Mouse (Mus musculus) adipose tissue, adult 10 weeks (tissue): ENCODE data around the gene Shisa6. TPM values are rescaled to one million over a fixed set of nuclear protein-coding genes. Genes with fewer than 3 reads are reported as not detected.

ENCODE experiments used
- polyA plus RNA-seq: library from polyadenylated mRNA; stranded (reverse); fragments of 350-450 nt; fragmentation: Illumina TruSeq; extraction: RNeasy Lipid Tissue Mini Kit (QIAGEN cat#74804); gene quantifications from one replicate; pipeline ENCODE4 v1.2.3, GENCODE M21; 2014; ENCODE audit warnings: low read depth, low replicate concordance

Gene Shisa6
- polyA plus RNA-seq = 2.4 TPM

DNA sequence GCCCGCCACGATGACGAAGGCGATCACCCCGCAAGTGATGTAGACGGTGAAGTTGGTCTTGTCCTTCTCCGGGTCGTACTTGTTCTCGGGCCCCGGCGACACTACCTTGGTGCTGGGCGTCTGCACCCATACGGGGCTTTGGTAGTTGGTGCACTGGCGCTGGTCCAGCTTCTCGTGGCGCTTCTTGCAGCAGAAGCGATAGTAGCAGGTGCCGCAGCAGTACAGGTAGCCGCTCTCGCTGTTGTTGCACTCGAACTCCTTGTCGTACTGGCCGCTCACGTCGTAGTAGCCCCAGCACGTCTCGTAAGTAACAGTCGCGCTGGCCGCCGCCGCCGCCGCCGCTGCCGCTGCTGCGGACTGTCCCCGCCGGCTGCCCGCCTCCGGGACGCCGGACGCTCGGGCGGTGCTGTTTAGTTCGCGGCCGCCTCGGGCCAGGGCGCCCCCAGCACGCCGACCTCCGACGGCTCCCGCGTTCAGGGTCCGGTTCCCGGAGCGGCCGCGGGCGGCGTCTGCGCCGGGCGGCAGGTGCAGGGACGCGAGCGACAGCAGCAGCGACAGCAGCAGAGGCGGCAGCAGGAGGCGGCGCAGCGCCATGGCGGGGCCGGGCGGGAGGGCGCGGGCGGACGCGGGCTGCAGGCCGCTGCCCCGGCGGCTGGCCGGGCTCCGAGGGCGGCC lies at the start of gene Shisa6:
Shisa6 (minus strand) TSS at position 594 of the 675 bp plus-strand sequence.

DNA sequence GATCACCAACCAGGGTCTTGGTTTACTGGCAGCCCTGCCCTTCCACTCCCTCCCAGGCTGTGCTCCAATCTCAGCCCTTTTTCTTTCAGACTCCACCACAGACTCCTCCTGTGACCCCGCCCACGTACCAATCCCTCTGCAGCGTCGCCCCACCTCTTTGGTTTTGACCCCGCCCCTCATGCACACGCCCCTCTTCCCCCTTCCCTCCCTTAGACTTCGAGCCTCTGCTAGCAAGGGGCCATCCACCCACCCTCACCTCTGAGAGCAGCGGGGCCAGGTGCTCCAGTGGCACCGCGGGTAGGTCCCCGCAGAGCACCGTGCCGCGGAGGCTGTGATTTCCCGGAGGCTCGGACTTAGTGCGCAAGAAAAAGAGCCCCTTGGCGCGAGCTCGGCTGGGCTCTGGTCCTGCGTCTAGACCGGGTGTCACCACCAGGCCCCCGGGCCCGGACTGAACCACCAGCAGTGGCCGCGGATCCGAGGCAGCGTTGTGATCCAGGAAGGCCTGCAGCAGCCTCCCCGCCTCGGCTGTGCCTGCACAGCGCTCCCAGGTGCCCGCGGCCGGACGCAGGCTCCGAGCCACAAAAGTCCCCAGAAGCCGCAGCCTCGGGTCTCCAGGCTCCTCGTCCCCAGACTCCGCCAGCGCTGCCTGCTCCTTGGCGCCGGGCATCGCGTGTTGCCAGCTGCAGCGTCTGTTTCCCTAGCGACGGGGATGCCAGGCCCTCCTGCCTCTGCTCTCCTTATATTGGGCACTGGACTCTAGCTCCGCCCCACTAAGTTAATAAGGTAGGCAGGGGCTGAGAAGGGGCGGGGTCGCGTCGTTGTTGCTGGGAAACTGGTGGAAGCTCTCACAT lies 357.7 kb downstream of the Shisa6 start, which contains the start of gene Dnah9:
Dnah9 (minus strand) TSS at position 751 of the 851 bp plus-strand sequence.

